Mouse (Mus musculus): ENCODE data around the gene B4gat1. TPM values are rescaled to one million over a fixed set of nuclear protein-coding genes. Genes with fewer than 3 reads are reported as not detected.

B4gat1 gene
- polyA plus RNA-seq, 1 experiment from 2014 or later, result 42.4 TPM

DNA sequence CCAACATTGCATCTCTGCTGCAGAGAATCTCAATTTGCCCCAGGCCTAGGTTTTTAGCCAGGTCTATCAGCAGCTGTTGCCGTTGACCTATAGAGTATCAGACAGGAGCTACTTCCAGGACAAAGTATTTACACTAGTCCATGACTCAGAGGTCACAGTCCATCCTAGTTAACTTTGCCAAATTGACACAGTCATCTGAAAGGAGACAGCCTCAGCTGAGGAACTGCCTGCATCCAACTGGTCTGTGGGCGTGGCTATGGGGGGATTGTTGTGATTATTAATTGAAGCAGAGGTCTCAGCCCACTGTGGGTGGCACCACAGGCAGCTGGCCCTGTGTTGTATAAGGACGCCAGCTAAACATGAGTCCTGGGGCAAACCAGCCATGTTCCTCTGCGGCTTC is 33.7 kb upstream of the B4gat1 start:
- no peak overlapping the region for H3K4me3 ChIP-seq
- WGBS, result 76% methylated on average over 4 of the region's 4 CpGs
- peaks cover 11% of the 10 kb centered on the region for H3K4me1 ChIP-seq
- H3K9me3 ChIP-seq, result peaks cover 8% of the 10 kb centered on the region; the same call in 1 of the 2 replicates
- H3K9ac ChIP-seq (replicated peaks), result no peak overlapping the region
- peaks cover 19% of the 10 kb centered on the region; the same call in 1 of the 2 replicates for H3K27me3 ChIP-seq
- no peaks in the 10 kb centered on the region for H3K36me3 ChIP-seq
- H3K27ac ChIP-seq (replicated peaks), result no peak overlapping the region
- no peak for ATAC-seq (ENCODE audit: low FRiP score, low read depth)
- no peak overlapping the region for H3K4me2 ChIP-seq (replicated peaks)

DNA sequence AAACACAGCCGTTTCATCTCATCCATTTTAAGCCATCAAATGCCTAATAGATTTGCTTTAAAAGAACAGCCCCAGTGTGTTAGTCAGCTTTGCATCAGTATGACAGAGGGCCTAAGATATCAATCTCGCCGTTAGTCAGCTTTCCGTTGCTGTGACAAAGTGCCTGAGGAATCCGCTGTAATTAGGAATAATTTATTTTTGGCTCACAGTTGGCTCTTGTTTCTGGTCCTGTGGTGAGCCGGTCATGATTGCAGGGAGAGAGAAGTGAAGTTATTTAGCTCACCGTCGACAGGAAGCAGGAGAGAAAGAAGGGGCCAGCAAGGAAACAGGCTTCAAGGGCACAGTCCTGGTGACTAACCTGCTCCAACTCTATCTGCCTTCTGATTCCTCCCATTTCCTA is 25.5 kb upstream of the B4gat1 start:
- Histone ChIP-seq H3K36me3 (no peaks in the 10 kb centered on the region), H3K9ac (replicated peaks) (no peak overlapping the region), H3K4me2 (replicated peaks) (no peak overlapping the region), H3K9me3 (no peaks in the 10 kb centered on the region), H3K4me3 (no peak overlapping the region), H3K27me3 (peaks cover 13% of the 10 kb centered on the region), H3K4me1 (no peaks in the 10 kb centered on the region), H3K27ac (replicated peaks) (no peak overlapping the region)
- no peak for ATAC-seq (ENCODE audit: low FRiP score, low read depth)
- WGBS, result 85% methylated on average over 8 of the region's 8 CpGs

DNA sequence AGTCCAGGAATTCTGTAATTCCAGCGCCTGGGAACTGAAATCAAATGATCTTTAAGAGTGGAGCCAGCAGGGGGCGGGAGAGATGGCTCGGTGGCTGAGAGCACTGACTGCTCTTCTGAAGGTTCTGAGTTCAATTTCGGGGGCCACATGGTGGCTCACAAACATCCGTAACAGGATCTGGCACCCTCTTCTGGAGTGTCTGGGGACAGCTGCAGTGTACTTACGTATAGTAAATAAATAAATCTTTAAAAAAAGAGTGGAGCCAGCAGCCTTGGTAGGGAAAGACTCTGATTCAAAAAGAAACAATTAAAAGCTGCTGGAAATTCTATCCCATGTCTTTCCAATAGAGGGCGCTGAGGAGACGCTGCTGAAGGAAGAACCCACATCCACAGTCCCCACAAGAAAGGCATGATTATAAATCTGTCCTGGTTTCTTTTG is 23.6 kb upstream of the B4gat1 start:
- H3K27ac ChIP-seq (replicated peaks), result no peak overlapping the region
- H3K9me3 ChIP-seq, result no peaks in the 10 kb centered on the region
- no peaks in the 10 kb centered on the region for H3K36me3 ChIP-seq
- 16% methylated on average over 8 of the region's 8 CpGs for WGBS
- no peak overlapping the region for H3K4me2 ChIP-seq (replicated peaks)
- H3K9ac ChIP-seq (replicated peaks), result no peak overlapping the region
- H3K4me1 ChIP-seq, result no peaks in the 10 kb centered on the region
- no peak for ATAC-seq (ENCODE audit: low FRiP score, low read depth)
- peaks cover 13% of the 10 kb centered on the region for H3K27me3 ChIP-seq
- H3K4me3 ChIP-seq, result no peak overlapping the region

DNA sequence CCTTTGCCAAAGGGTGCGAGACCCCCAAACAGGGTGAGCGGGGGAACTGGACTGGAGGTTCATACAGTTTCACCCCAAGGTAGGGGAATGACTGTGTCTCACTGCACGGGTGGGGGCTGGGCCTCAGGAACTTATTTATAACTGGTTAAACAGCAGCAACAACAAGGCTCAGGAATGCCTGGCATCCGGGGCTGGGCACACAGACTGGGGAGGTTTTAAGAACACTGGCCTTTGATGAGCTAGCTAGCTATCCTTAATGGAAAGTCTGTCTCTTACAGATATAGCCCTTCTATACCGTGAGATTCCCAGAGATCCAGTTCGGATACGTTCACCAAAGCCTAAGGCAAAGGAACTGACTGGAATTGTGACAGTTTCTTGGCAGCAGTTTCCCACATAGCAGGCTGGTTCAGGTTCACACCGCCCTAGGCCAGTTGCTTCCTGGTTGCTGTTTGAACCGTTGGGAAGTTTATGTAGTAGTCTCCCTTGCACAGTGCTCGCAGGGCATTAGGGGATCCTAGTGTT is 22.3 kb upstream of the B4gat1 start:
- H3K9ac ChIP-seq (replicated peaks), result no peak overlapping the region
- no peak overlapping the region; the same call in 1 of the 2 replicates for H3K4me2 ChIP-seq (replicated peaks)
- no peak for ATAC-seq (ENCODE audit: low FRiP score, low read depth)

DNA sequence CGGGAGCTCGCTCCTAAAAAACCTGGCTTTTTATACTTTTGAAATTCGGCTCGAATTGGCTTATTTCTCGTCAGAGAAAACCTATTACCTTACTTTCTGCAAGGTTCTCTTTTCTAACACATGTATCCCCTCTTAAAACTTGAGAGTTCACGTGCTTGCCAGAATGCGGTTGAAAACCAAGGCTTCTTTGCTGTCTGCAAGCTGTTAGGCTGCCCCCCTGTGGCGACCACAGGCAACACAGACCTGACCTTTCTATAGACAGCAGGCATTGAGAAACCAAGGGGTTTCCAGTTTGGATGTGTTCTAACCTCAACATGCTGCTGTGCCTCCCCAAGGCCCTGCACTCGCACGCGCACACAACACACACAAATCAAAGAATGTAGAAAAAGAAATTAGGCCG is 21.8 kb upstream of the B4gat1 start:
- no peaks in the 10 kb centered on the region for H3K9me3 ChIP-seq
- no peak overlapping the region for H3K4me3 ChIP-seq
- H3K27ac ChIP-seq (replicated peaks), result no peak overlapping the region
- H3K36me3 ChIP-seq, result no peaks in the 10 kb centered on the region
- ATAC-seq (ENCODE audit: low FRiP score, low read depth), result no peak
- WGBS, result 26% methylated on average over 12 of the region's 12 CpGs
- H3K4me2 ChIP-seq (replicated peaks), result no peak overlapping the region; the same call in 1 of the 2 replicates
- no peak overlapping the region for H3K9ac ChIP-seq (replicated peaks)
- no peaks in the 10 kb centered on the region for H3K4me1 ChIP-seq
- H3K27me3 ChIP-seq, result peaks cover 13% of the 10 kb centered on the region

More for the DNA sequence above, 22.3 kb upstream of the B4gat1 start:
- peaks cover 13% of the 10 kb centered on the region for H3K27me3 ChIP-seq
- 50% methylated on average over 10 of the region's 10 CpGs for WGBS
- H3K27ac ChIP-seq (replicated peaks), result no peak overlapping the region
- no peaks in the 10 kb centered on the region for H3K9me3 ChIP-seq
- H3K4me1 ChIP-seq, result no peaks in the 10 kb centered on the region
- no peak overlapping the region for H3K4me3 ChIP-seq
- H3K36me3 ChIP-seq, result no peaks in the 10 kb centered on the region

DNA sequence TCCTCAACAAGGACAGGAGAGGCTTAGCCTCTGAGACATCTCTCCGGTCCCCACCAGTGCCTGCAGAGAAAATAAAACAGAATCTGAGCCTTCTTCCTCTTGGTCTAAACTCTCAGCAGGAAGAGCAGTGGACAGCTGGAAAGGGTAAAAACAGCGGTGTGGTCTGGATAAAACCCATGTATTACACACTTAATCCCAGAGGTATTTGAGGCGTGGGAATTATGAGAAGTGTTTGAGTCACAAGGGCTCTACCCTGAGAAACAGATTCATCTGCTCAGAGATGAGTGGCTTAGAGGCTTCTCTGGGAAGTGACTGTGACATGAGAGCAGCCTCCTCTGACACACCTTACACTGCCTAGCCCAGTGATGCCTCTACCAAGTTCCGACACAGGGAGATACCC is 21.0 kb upstream of the B4gat1 start:
- WGBS, result 81% methylated on average over 4 of the region's 4 CpGs
- H3K27ac ChIP-seq (replicated peaks), result no peak overlapping the region
- H3K4me2 ChIP-seq (replicated peaks), result no peak overlapping the region
- no peaks in the 10 kb centered on the region for H3K4me1 ChIP-seq
- H3K9me3 ChIP-seq, result no peaks in the 10 kb centered on the region
- no peaks in the 10 kb centered on the region for H3K36me3 ChIP-seq
- H3K4me3 ChIP-seq, result no peak overlapping the region
- no peak for ATAC-seq (ENCODE audit: low FRiP score, low read depth)
- peaks cover 8% of the 10 kb centered on the region for H3K27me3 ChIP-seq
- no peak overlapping the region for H3K9ac ChIP-seq (replicated peaks)

DNA sequence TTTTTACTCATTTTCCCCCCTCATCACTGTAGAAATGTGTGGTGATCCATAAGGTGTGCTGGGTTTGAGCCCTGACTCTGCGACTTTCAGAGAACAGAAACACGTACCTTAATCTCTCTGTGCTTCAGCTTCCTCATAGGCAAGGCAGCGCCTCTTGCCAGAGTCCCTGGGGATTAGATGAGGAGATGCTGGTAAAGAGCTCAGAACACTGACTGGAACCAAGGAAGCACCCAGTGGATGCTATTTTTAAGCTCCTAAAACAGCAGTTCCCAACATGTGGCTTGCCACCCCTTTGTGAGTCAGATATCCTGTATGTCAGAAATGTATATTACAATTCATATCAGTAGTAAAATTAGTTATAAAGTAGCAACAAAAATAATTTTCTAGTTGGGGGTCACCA is 20.4 kb upstream of the B4gat1 start:
- Histone ChIP-seq H3K27me3 (peaks cover 3% of the 10 kb centered on the region), H3K4me3 (no peak overlapping the region), H3K9ac (replicated peaks) (no peak overlapping the region), H3K36me3 (no peaks in the 10 kb centered on the region), H3K9me3 (no peaks in the 10 kb centered on the region), H3K27ac (replicated peaks) (no peak overlapping the region), H3K4me1 (no peaks in the 10 kb centered on the region), H3K4me2 (replicated peaks) (no peak overlapping the region)
- ATAC-seq (ENCODE audit: low FRiP score, low read depth), result no peak
- 84% methylated on average over 3 of the region's 3 CpGs for WGBS

DNA sequence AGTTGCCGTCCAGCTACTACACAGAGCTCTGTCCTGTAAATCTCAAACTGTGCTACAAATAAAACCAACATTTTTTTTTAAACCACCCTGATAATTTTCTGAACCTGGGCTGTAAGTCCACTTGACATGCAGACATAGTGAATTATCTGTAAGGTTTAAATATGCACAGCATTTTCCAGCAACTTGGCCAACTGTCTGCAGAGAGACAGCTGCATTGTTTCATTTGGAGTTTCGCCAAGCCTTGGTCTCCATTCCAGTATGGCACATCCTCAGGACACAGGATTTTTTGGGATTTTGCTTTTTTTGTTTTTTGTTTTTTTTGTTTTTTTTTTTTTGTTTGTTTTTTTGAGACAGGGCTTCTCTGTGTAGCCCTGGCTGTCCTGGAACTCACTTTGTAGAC is 17.2 kb upstream of the B4gat1 start:
- 84% methylated on average over 2 of the region's 2 CpGs for WGBS
- Histone ChIP-seq H3K9me3 (no peaks in the 10 kb centered on the region), H3K27ac (replicated peaks) (no peak overlapping the region), H3K27me3 (no peaks in the 10 kb centered on the region), H3K4me3 (no peak overlapping the region), H3K4me1 (peaks cover 5% of the 10 kb centered on the region; the same call in 1 of the 2 replicates), H3K9ac (replicated peaks) (no peak overlapping the region), H3K4me2 (replicated peaks) (no peak overlapping the region), H3K36me3 (no peaks in the 10 kb centered on the region)
- ATAC-seq (ENCODE audit: low FRiP score, low read depth), result no peak

DNA sequence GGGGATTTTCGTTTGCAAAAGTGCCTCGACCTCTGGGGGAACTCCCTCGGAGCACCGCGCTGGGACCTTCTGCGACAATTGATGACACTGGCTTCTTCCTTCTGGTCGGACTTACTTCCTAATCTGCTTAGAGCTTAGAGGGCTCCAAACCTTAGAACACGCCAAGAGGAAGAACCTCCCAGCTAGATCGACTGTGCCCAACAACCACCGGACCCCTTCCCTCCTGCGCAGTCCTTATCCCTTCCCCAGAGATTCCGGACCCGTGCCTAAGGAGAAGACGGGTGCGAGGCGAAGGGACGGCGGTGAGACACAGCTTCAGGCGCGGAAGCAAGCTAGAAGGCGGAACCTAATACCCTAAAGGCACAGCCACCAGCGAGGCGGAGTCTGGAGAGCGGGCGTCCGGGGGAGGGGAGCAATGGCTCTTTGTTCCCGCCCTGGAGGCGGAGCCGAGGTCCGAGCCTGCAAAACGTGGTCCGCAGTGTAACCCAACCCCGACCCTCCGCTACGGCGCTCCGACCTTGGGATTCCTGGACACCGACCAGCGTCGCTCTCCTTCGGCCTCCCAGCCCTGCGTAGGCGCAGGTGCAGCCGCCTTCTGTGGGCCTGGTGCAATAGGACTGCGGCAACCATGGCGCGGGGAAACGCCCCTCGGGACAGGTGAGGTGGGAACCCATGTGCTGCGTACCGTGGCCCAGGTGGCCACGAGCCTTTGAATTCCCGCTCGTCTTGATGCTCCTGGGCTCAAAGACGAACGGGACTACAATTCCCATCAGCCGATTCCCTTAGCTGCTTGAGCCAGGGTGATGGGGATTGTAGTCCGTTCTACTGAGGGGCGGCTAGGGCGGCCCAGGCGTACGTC is 14.8 kb upstream of the B4gat1 start, which contains the start of gene Slc29a2:
TSS of gene Slc29a2 (plus strand) at position 240 of the 859 bp plus-strand sequence.
- peaks cover 5% of the 10 kb centered on the region; the same call in 1 of the 2 replicates for H3K4me1 ChIP-seq
- peak; percentile 97 for ATAC-seq (ENCODE audit: low FRiP score, low read depth)
- WGBS, result under 1% methylated on average over 62 of the region's 62 CpGs
- H3K4me2 ChIP-seq (replicated peaks), result peak within 1 kb of the TSS; percentile 94
- H3K27ac ChIP-seq (replicated peaks), result peak within 1 kb of the TSS; percentile 82
- H3K36me3 ChIP-seq, result peaks cover 20% of the 10 kb centered on the region
- H3K27me3 ChIP-seq, result no peaks in the 10 kb centered on the region
- H3K9ac ChIP-seq (replicated peaks), result peak within 1 kb of the TSS; percentile 71
- peak within 1 kb of the TSS; percentile 67 for H3K4me3 ChIP-seq
- H3K9me3 ChIP-seq, result no peaks in the 10 kb centered on the region

DNA sequence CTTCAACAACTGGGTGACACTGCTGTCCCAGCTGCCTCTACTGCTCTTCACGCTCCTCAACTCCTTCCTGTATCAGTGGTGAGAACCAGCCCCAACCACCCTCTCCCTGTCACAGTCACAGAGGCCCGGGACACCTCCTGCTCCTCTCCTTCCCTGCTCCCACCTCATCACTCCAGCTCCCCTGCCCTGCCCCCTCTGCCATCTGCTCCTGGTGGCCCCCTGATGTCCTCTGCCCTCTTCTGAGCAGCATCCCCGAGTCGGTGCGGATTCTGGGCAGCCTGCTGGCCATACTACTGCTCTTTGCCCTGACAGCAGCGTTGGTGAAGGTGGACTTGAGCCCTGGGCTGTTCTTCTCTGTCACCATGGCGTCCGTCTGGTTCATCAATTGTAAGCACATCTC is 12.5 kb upstream of the B4gat1 start:
- no peaks in the 10 kb centered on the region for H3K27me3 ChIP-seq
- H3K4me3 ChIP-seq, result no peak overlapping the region
- no peak overlapping the region; the same call in 1 of the 2 replicates for H3K9ac ChIP-seq (replicated peaks)
- H3K27ac ChIP-seq (replicated peaks), result no peak overlapping the region
- no peak for ATAC-seq (ENCODE audit: low FRiP score, low read depth)
- 88% methylated on average over 8 of the region's 8 CpGs for WGBS
- no peaks in the 10 kb centered on the region for H3K9me3 ChIP-seq
- H3K4me1 ChIP-seq, result peaks cover 5% of the 10 kb centered on the region; the same call in 1 of the 2 replicates
- no peak overlapping the region for H3K4me2 ChIP-seq (replicated peaks)
- peaks cover 40% of the 10 kb centered on the region for H3K36me3 ChIP-seq

DNA sequence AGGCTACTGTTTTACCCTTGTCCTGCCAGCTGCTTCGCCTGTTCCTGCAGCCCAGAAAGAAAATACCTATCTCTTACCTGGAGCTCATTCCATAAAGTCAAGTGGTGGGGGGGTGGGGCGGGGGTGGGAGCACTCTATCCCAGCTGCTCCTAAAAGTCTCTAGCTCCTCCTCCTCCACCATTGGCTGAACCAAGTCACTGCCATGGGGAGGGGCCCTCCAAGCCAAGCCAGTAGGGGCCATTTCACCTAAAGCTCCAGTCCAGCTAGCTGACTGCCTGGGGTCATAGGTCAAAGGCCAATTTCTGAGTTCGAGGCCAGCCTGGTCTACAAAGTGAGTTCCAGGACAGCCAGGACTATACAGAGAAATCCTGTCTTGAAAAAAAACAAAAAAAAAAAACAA is 5.9 kb upstream of the B4gat1 start:
- H3K9me3 ChIP-seq, result no peaks in the 10 kb centered on the region
- 85% methylated on average over 3 of the region's 3 CpGs for WGBS
- H3K36me3 ChIP-seq, result peaks cover 38% of the 10 kb centered on the region
- H3K27me3 ChIP-seq, result no peaks in the 10 kb centered on the region
- H3K4me1 ChIP-seq, result peaks cover 4% of the 10 kb centered on the region; the same call in 1 of the 2 replicates
- ATAC-seq (ENCODE audit: low FRiP score, low read depth), result no peak
- no peak overlapping the region for H3K4me3 ChIP-seq
- H3K4me2 ChIP-seq (replicated peaks), result no peak overlapping the region
- no peak overlapping the region for H3K27ac ChIP-seq (replicated peaks)
- H3K9ac ChIP-seq (replicated peaks), result no peak overlapping the region

DNA sequence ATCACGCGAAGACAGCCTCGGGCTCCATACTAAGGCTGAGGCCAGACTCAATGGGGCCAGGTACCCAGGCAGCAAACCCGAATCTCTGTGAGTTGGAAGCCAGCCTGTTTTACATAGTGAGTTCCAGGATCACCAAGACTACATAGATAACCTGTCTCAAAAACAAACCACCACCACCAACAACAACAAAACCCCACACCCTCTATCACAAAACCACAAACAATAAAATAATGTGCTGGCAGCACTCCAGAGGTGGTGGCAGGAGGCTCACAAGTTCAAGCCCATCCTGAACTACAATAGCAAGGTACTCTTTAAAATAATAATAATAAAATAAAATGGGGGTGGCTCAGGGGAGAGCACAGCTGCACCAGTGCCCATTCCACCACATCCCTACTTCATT is 2.0 kb upstream of the B4gat1 start:
- Histone ChIP-seq H3K27me3 (peaks cover 7% of the 10 kb centered on the region; the same call in 1 of the 2 replicates), H3K27ac (replicated peaks) (no peak overlapping the region), H3K9ac (replicated peaks) (no peak overlapping the region), H3K36me3 (peaks cover 4% of the 10 kb centered on the region; the same call in 1 of the 2 replicates), H3K4me2 (replicated peaks) (no peak overlapping the region), H3K9me3 (no peaks in the 10 kb centered on the region), H3K4me1 (peaks cover 30% of the 10 kb centered on the region), H3K4me3 (no peak overlapping the region)
- ATAC-seq (ENCODE audit: low FRiP score, low read depth), result no peak
- 82% methylated on average over 4 of the region's 4 CpGs for WGBS
